ENCODE assay signal across 14 mouse cellular contexts in genomic region chr10:77062393-77063010, GRCm38 (mm10). TPM values are rescaled to one million over a fixed set of nuclear protein-coding genes. Genes with fewer than 3 reads are reported as not detected.
DNase-seq lines count a peak whose midpoint lies in the region; ATAC-seq lines count a peak whose summit lies in the region.
"Had no signal": no experiment of that assay in that cellular context is flagged by ENCODE, and none has a peak within 500 bp of the region (broad histone marks: within the 10 kb centered on the region; RNA-seq: fewer than 3 reads in every experiment).

No protein-coding gene starts in this region.

- 0 out of 2 replicates have a peak, but pooled peaks cover 4% of the 10 kb centered on the region for H3K4me1 ChIP-seq in intestine, embryonic 16.5 days (ENCODE audit: control insufficient read depth, insufficient read depth, low read length)
- no peaks in the 10 kb centered on the region for H3K4me1 ChIP-seq in intestine, embryonic 15.5 days (replicated peaks)
- H3K4me1 ChIP-seq in lung, embryonic 15.5 days: peaks cover 13% of the 10 kb centered on the region

- H3K9ac ChIP-seq in intestine, embryonic 16.5 days (ENCODE audit: low read depth, low read length): no peak overlapping the region
- no peak overlapping the region for H3K9ac ChIP-seq in intestine, embryonic 15.5 days
- no peak overlapping the region for H3K9ac ChIP-seq in lung, embryonic 15.5 days
- H3K9ac ChIP-seq: liver, embryonic 13.5 days had no signal

- H3K36me3 ChIP-seq in intestine, embryonic 16.5 days (ENCODE audit: control insufficient read depth, insufficient read depth, low read length): no peaks in the 10 kb centered on the region; the same call in 1 of the 2 replicates
- H3K36me3 ChIP-seq in intestine, embryonic 15.5 days: no peaks in the 10 kb centered on the region
- peaks cover 3% of the 10 kb centered on the region; the same call in 1 of the 2 replicates for H3K36me3 ChIP-seq in lung, embryonic 15.5 days

- 70% methylated on average over 11 of the region's 11 CpGs for WGBS in intestine, embryonic 16.5 days
- 68% methylated on average over 11 of the region's 11 CpGs for WGBS in intestine, embryonic 15.5 days
- 59% methylated on average over 11 of the region's 11 CpGs for WGBS in lung, embryonic 15.5 days

- no peak overlapping the region for H3K4me3 ChIP-seq in intestine, embryonic 16.5 days (ENCODE audit: low read length)
- H3K4me3 ChIP-seq in intestine, embryonic 15.5 days (replicated peaks): no peak overlapping the region
- no peak overlapping the region for H3K4me3 ChIP-seq in lung, embryonic 15.5 days
- H3K4me3 ChIP-seq: liver, embryonic 13.5 days; myocyte had no signal

- H3K27ac ChIP-seq in intestine, embryonic 16.5 days (ENCODE audit: low read length): no peak overlapping the region
- H3K27ac ChIP-seq in intestine, embryonic 15.5 days: no peak overlapping the region
- H3K27ac ChIP-seq in lung, embryonic 15.5 days: peak overlapping the region; percentile 41; the same call in 1 of the 2 replicates
- H3K27ac ChIP-seq: liver, embryonic 13.5 days had no signal

- 0 out of 2 replicates have a peak, but pooled peaks have one; percentile 31 for ATAC-seq in intestine, embryonic 16.5 days
- no peak for ATAC-seq in intestine, embryonic 15.5 days
- peak; percentile 36; the same call in 1 of the 2 replicates for ATAC-seq in lung, embryonic 15.5 days (ENCODE audit: borderline replicate concordance, extremely low read depth, low FRiP score, low TSS enrichment)
- no peak for ATAC-seq in megakaryocyte, adult 5-6 weeks (ENCODE audit: poor library complexity, severe bottlenecking)
- ATAC-seq: forebrain, embryonic 14.5 days had no signal

- H3K9me3 ChIP-seq in intestine, embryonic 16.5 days (ENCODE audit: control insufficient read depth, low read length): 0 out of 2 replicates have a peak, but pooled peaks cover 3% of the 10 kb centered on the region
- H3K9me3 ChIP-seq in intestine, embryonic 15.5 days: no peaks in the 10 kb centered on the region
- no peaks in the 10 kb centered on the region for H3K9me3 ChIP-seq in lung, embryonic 15.5 days
- H3K9me3 ChIP-seq: liver, embryonic 13.5 days had no signal

- no peak overlapping the region for H3K4me2 ChIP-seq in intestine, embryonic 16.5 days (ENCODE audit: low read depth, low read length)
- H3K4me2 ChIP-seq in intestine, embryonic 15.5 days (replicated peaks): no peak overlapping the region
- H3K4me2 ChIP-seq in lung, embryonic 15.5 days: no peak overlapping the region
- H3K4me2 ChIP-seq: liver, embryonic 13.5 days had no signal

- peak; percentile 20 for DNase-seq in urinary bladder, postnatal 14 days (ENCODE audit: low spot score)
- no peak for DNase-seq in urinary bladder, adult 18-20 months (ENCODE audit: low spot score in 2 of 2)
- DNase-seq in MN1 (ENCODE audit: low spot score): no peak
- no peak for DNase-seq in layer of hippocampus, adult 8-10 months (ENCODE audit: low spot score in 2 of 2)
- DNase-seq: adrenal gland, postnatal 25 days; layer of hippocampus, adult 9-11 months; liver, embryonic 13.5 days; thymus, postnatal 25 days had no signal

- H3K27me3 ChIP-seq in intestine, embryonic 16.5 days (replicated peaks; ENCODE audit: control insufficient read depth, insufficient read depth, low read length): no peaks in the 10 kb centered on the region
- H3K27me3 ChIP-seq in intestine, embryonic 15.5 days (replicated peaks): no peaks in the 10 kb centered on the region
- no peaks in the 10 kb centered on the region for H3K27me3 ChIP-seq in lung, embryonic 15.5 days
- H3K27me3 ChIP-seq: liver, embryonic 13.5 days had no signal

RNA-seq across cellular contexts. Expression of gene Slc19a1, which starts 30.5 kb away (rescaled TPM):
- polyA plus RNA-seq in intestine, embryonic 16.5 days (2015; fragmentation: Nextera tagmentation; extraction: Ambion mirVana): 65.3 and 73.7 TPM in 2 replicates
- 43.1 and 50.9 TPM in 2 replicates for polyA plus RNA-seq in intestine, embryonic 15.5 days (2015; fragmentation: Nextera tagmentation; extraction: Ambion mirVana)
- polyA plus RNA-seq in lung, embryonic 15.5 days (2015; fragmentation: Nextera tagmentation; extraction: Ambion mirVana): 24.5 and 25.4 TPM in 2 replicates
- total RNA-seq in megakaryocyte, adult 5-6 weeks (2015): 2.1 and 3.3 TPM in 2 replicates
- total RNA-seq in megakaryocyte, adult 5-6 weeks (2017): 2.6 and 4.3 TPM in 2 replicates
- 10 to 100 TPM; 17.4 to 28.6 (median 22.8) TPM for total RNA-seq in layer of hippocampus, adult 8-10 months (2022)

Comparison
In these comparisons a context has a peak if more than half of its experiments do, and no peak if none do; other contexts are left out.
1. ATAC-seq: peak in intestine, embryonic 16.5 days (single experiment) and lung, embryonic 15.5 days (single experiment); none in intestine, embryonic 15.5 days (single experiment) and megakaryocyte, adult 5-6 weeks (single experiment).